Mouse (Mus musculus) lung, postnatal 0 days (tissue): ENCODE data around the gene Cmtm5.

ENCODE experiments used
- CTCF ChIP-seq: IDR thresholded peaks from 2 replicates; pipeline ENCODE4 v1.5.1; 2016; ENCODE audit warnings: antibody characterized with exemption, mild to moderate bottlenecking
- EP300 ChIP-seq: IDR thresholded peaks from 2 replicates; pipeline ENCODE4 v1.6.1; 2016; ENCODE audit warnings: antibody characterized with exemption, mild to moderate bottlenecking, control low read depth

GRCm38 (mm10) chr14:54926401-54927158 is 9.5 kb upstream of the Cmtm5 start:
- TF ChIP-seq CTCF = no peak
- TF ChIP-seq EP300 = no peak
